Mouse (Mus musculus) intestine, postnatal 0 days (tissue): ENCODE measurements around the gene Galk2. TPM values are rescaled to one million over a fixed set of nuclear protein-coding genes. Genes with fewer than 3 reads are reported as not detected.

Experiments used
- ATAC-seq: fragments of 200-750 bp; cut with Nextera tagmentation; 2 replicates; pipeline ENCODE4 v1.8.0; 2017; ENCODE audit warnings: mild to moderate bottlenecking, moderate TSS enrichment, moderate library complexity
- H3K27ac ChIP-seq: fragments of 300-500 bp; sonication (generic); 2 replicates; pipeline ENCODE4 v1.5.1; 2014; ENCODE audit warnings: mild to moderate bottlenecking, low read depth, low read length, moderate library complexity
- H3K27me3 ChIP-seq: fragments of 300-500 bp; sonication (generic); replicated peaks from 2 replicates; pipeline ENCODE4 v1.6.1; 2014; ENCODE audit warnings: low read length, mixed read lengths; ENCODE audit not compliant: control insufficient read depth, insufficient read depth
- H3K36me3 ChIP-seq: fragments of 300-500 bp; sonication (generic); 2 replicates; pipeline ENCODE4 v1.6.1; 2014; ENCODE audit warnings: mild to moderate bottlenecking, moderate library complexity; ENCODE audit not compliant: control insufficient read depth, insufficient read depth
- H3K4me1 ChIP-seq: fragments of 300-500 bp; sonication (generic); replicated peaks from 2 replicates; pipeline ENCODE4 v1.6.1; 2014; ENCODE audit warnings: antibody characterized with exemption, low read length, mixed read lengths; ENCODE audit not compliant: control insufficient read depth, insufficient read depth
- H3K4me2 ChIP-seq: fragments of 300-500 bp; sonication (generic); replicated peaks from 2 replicates; pipeline ENCODE4 v1.6.1; 2014; ENCODE audit warnings: low read depth, mild to moderate bottlenecking, moderate library complexity
- H3K4me3 ChIP-seq: fragments of 300-500 bp; sonication (generic); 2 replicates; pipeline ENCODE4 v1.5.1; 2014; ENCODE audit warnings: low read depth, low read length
- H3K9ac ChIP-seq: fragments of 300-500 bp; sonication (generic); 2 replicates; pipeline ENCODE4 v1.6.1; 2014; ENCODE audit warnings: mild to moderate bottlenecking, low read depth, low read length
- H3K9me3 ChIP-seq: fragments of 300-500 bp; sonication (generic); 2 replicates; pipeline ENCODE4 v1.6.1; 2016; ENCODE audit warnings: mixed run types; ENCODE audit not compliant: control insufficient read depth
- CTCF ChIP-seq: sonication (generic); IDR thresholded peaks from 2 replicates; pipeline ENCODE4 v1.5.1; 2016; ENCODE audit warnings: low read depth, mild to moderate bottlenecking, control low read depth, antibody characterized with exemption, moderate library complexity
- WGBS: fragments of 180-500 bp; shearing (Covaris S2); extraction: QIAGEN DNeasy Blood & Tissue Kit; methylation state at CpG from one replicate; pipeline ENCODE4 v1.1.7; 2014; 5-methylcytosine and 5-hydroxymethylcytosine counted together
- polyA plus RNA-seq: library from polyadenylated mRNA; unstranded; fragments of >200 nt; fragmentation: Nextera tagmentation; extraction: Ambion mirVana; gene quantifications from 2 replicates; pipeline ENCODE4 v1.2.1, GENCODE M21; 2015

The Galk2 gene
- polyA plus RNA-seq, 1 experiment from 2014 or later: 84.1 TPM

DNA sequence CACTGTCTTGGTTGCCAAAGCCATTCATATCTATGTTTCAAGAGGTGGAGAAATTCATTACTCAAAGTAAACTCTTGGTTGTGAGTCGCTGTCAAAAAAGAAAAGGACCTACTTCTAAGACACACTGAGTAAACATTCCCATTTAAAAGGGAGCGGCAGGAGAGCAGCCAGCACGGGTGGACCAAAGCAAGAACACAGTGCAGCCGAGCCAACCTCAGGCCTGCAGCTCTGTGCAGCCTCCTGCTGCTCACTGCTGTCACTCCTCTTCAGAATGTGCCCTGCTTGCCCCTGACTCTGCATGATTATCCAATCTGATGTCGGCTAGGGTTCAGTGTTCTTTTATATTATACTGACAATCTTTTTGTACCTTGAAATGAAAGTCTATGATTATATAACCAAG is 62.4 kb downstream of the Galk2 start:
- no peak overlapping the region for H3K9ac ChIP-seq
- no peak for ATAC-seq
- no peaks in the 10 kb centered on the region for H3K4me1 ChIP-seq
- H3K9me3 ChIP-seq: no peaks in the 10 kb centered on the region
- no peak overlapping the region for H3K4me2 ChIP-seq
- H3K36me3 ChIP-seq: peaks cover 14% of the 10 kb centered on the region; the same call in 1 of the 2 replicates
- 58% methylated on average over 5 of the region's 5 CpGs for WGBS
- H3K27ac ChIP-seq: no peak overlapping the region
- no peaks in the 10 kb centered on the region for H3K27me3 ChIP-seq
- H3K4me3 ChIP-seq: no peak overlapping the region
- TF ChIP-seq CTCF: no peak

DNA sequence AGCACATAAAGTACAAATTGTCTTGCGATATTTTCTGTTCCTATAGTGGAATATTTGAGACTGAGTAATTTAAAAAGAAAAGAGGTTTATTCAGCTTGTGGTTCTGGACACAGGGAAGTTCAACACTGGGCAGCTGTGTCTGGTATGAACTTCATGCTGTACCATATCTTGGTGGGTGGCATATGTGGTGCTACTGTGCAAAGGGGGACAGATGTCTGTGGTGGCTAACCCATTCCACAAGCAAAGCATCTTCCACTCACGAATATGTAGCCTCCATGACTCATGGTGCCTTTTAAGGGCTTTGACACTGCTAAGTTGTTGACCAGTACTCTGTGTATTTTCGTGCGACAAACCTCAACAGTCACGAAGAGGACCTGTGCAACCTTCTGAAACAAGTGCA is 63.2 kb downstream of the Galk2 start:
- Histone ChIP-seq H3K9me3 (no peaks in the 10 kb centered on the region), H3K27me3 (no peaks in the 10 kb centered on the region), H3K27ac (no peak overlapping the region), H3K4me1 (no peaks in the 10 kb centered on the region), H3K4me2 (no peak overlapping the region), H3K9ac (no peak overlapping the region), H3K4me3 (no peak overlapping the region), H3K36me3 (peaks cover 14% of the 10 kb centered on the region; the same call in 1 of the 2 replicates)
- ATAC-seq: no peak
- no peak for TF ChIP-seq CTCF
- 95% methylated on average over 5 of the region's 5 CpGs for WGBS

DNA sequence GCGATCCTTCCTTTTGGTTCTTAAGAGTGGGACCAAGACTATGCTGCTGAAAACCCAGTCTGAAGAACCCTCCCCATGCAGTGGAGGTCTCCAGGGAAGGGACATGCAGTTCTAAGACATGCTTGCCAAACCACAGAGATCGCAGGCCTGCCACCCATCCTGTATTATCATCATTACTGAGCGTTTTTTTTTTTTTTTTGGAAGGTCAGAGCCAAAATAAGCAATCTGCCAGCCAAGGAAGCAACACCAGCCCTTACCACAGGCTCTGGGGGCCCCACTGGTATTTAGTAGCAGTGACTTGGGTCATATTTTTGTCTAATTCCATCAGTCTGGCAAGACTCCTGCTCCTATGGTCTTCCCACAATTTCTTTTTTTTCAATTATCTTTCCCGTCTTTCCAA is 64.0 kb downstream of the Galk2 start:
- no peak for ATAC-seq
- no peaks in the 10 kb centered on the region for H3K4me1 ChIP-seq
- H3K9me3 ChIP-seq: no peaks in the 10 kb centered on the region
- no peak overlapping the region for H3K4me3 ChIP-seq
- WGBS: 88% methylated on average over 4 of the region's 4 CpGs
- peaks cover 14% of the 10 kb centered on the region; the same call in 1 of the 2 replicates for H3K36me3 ChIP-seq
- no peak for TF ChIP-seq CTCF
- no peak overlapping the region for H3K27ac ChIP-seq
- H3K9ac ChIP-seq: no peak overlapping the region
- no peaks in the 10 kb centered on the region for H3K27me3 ChIP-seq
- no peak overlapping the region for H3K4me2 ChIP-seq

DNA sequence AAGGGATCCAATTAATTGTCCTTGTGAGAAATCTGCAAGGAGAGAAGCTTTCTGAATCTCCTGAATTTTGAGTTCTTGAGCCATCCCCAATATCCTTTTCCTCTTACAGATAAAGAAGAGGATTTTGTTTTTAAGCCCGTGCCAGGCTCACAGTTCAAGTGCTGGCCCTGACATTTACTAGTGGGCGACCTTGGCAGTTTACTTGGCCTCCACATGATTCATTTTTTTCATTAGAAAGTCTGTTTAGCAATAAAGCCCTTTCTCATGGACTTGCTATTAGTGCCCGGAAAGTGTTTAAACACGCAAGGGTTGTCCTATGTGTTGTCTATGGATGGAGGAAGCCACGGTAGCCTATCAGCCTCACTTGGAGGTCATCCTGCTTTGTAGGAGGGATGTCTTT is 64.4 kb downstream of the Galk2 start:
- Histone ChIP-seq H3K4me1 (no peaks in the 10 kb centered on the region), H3K4me3 (no peak overlapping the region), H3K4me2 (no peak overlapping the region), H3K9ac (no peak overlapping the region), H3K27me3 (no peaks in the 10 kb centered on the region), H3K36me3 (peaks cover 14% of the 10 kb centered on the region; the same call in 1 of the 2 replicates), H3K9me3 (no peaks in the 10 kb centered on the region), H3K27ac (no peak overlapping the region)
- TF ChIP-seq CTCF: no peak
- WGBS: 90% methylated on average over 5 of the region's 5 CpGs
- ATAC-seq: no peak

DNA sequence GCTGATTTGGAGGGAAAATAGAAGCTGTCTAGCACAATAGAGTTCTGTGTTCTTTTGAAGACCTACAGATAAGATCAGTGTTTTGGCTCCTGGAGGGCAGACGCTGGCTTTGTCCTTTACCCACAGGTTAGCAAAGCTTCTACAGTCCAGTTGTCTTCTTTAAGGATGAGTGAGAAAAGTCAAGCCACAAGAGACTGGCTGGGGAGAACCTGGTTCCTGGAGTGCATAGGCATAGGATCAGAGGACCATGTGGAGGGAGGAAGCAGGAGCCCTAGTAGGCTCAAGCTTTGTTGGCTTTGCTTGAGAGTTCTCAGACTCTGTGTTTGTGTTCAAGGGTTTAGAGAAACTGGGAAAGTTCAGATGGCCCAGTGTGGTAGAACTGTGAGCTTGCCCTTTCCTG is 65.6 kb downstream of the Galk2 start:
- H3K9me3 ChIP-seq: no peaks in the 10 kb centered on the region
- H3K4me2 ChIP-seq: no peak overlapping the region
- WGBS: 79% methylated on average over 1 of the region's 1 CpGs
- H3K4me3 ChIP-seq: no peak overlapping the region
- peaks cover 14% of the 10 kb centered on the region; the same call in 1 of the 2 replicates for H3K36me3 ChIP-seq
- no peak for TF ChIP-seq CTCF
- ATAC-seq: no peak
- no peaks in the 10 kb centered on the region for H3K27me3 ChIP-seq
- H3K9ac ChIP-seq: no peak overlapping the region
- no peak overlapping the region for H3K27ac ChIP-seq
- no peaks in the 10 kb centered on the region for H3K4me1 ChIP-seq

DNA sequence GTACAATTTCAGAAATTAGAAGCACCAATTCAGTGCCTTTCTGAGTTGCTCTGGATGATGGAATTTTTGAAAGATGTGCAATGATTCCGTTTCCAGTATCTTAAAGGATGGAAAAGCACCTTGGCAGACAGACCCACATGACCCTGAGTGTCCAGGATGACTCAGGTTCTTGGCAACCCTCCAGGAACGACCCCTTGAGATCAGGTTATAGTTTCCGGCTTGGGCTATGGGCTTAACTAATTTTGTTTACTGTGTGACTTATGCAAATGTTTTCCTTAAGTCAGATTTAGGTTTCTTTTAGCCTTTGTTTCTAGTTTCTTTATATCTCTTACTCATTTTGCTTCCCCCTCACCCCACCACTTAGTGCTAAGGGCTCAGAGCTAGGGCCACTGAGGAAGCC is 66.2 kb downstream of the Galk2 start:
- H3K4me1 ChIP-seq: no peaks in the 10 kb centered on the region
- peaks cover 19% of the 10 kb centered on the region for H3K36me3 ChIP-seq
- ATAC-seq: no peak
- H3K27ac ChIP-seq: no peak overlapping the region
- no peaks in the 10 kb centered on the region for H3K9me3 ChIP-seq
- no peak overlapping the region for H3K4me3 ChIP-seq
- WGBS: 54% methylated on average over 3 of the region's 3 CpGs
- no peak overlapping the region for H3K4me2 ChIP-seq
- no peaks in the 10 kb centered on the region for H3K27me3 ChIP-seq
- no peak for TF ChIP-seq CTCF
- H3K9ac ChIP-seq: no peak overlapping the region

DNA sequence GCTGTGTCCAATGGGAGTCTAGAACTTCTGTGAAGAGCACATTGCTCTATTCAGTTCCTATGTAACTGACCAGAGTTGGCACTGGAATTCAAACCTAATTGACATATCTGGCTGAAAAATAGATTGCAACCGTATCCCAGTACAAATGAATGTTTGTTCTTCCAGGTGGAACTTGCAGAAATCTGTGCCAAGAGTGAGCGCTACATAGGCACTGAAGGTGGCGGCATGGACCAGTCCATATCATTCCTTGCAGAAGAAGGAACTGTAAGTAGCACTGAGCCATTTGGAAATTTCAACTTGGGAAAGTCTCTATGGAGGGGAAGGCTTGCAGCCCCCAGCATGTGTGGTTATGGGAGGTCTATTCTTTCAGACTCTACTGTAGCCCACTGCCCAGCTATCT is 70.5 kb downstream of the Galk2 start:
- no peaks in the 10 kb centered on the region for H3K4me1 ChIP-seq
- no peaks in the 10 kb centered on the region for H3K27me3 ChIP-seq
- WGBS: 93% methylated on average over 3 of the region's 3 CpGs
- peaks cover 31% of the 10 kb centered on the region for H3K36me3 ChIP-seq
- H3K4me3 ChIP-seq: no peak overlapping the region
- no peak for TF ChIP-seq CTCF
- H3K4me2 ChIP-seq: no peak overlapping the region
- ATAC-seq: no peak
- no peaks in the 10 kb centered on the region for H3K9me3 ChIP-seq
- H3K9ac ChIP-seq: no peak overlapping the region
- H3K27ac ChIP-seq: no peak overlapping the region
